Mouse (Mus musculus) brain, embryonic 18.5 days (tissue): ENCODE measurements around the gene Chst13.

Source experiments
- DNase-seq: peaks from one replicate; pipeline ENCODE4 v3.0.0-alpha.2; 2012; ENCODE audit warnings: low read depth, low spot score

Chst13 gene

DNA sequence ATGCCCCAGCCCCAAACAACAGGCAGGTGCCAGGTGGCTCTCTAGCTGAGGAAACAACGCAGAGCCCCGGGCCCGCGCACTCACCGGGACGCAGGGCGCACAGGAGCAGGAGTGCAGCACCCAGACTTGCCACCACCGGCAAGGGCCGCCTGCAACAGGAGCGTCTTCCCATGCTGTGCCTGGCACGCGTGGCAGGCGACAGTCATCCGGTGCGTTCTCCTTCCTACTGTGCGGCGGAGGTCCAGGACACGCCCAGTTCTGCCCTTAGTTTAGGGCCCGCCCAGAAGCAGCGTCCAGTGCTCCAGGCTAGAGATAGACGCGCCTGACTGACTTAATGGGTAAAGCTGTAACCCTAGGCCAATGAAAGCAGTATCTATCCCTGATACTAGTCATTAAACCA, at the start of gene Chst13:
Gene Chst13 (minus strand): TSS at position 195 of the 400 bp plus-strand sequence.
- no peak for DNase-seq

DNA sequence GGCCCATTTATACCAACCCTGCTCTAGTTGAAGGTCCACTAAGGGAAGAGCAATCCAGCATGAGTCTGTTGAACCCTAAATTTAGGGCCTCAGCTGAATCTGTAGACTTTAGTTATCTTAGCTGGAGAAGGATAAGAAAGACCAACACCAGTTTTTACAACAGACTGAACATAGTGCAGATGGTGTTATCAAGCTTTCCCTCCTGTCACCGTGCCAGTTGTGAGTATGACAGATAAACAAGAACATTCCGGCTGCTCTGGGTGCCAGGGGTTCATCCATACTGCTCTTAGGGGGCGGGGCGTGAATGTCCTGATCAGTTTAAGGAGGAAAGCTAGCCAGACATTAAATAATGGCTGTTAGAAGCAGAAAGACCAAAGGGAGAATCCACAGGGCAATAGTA, 49.7 kb upstream of the Chst13 start:
- no peak for DNase-seq

DNA sequence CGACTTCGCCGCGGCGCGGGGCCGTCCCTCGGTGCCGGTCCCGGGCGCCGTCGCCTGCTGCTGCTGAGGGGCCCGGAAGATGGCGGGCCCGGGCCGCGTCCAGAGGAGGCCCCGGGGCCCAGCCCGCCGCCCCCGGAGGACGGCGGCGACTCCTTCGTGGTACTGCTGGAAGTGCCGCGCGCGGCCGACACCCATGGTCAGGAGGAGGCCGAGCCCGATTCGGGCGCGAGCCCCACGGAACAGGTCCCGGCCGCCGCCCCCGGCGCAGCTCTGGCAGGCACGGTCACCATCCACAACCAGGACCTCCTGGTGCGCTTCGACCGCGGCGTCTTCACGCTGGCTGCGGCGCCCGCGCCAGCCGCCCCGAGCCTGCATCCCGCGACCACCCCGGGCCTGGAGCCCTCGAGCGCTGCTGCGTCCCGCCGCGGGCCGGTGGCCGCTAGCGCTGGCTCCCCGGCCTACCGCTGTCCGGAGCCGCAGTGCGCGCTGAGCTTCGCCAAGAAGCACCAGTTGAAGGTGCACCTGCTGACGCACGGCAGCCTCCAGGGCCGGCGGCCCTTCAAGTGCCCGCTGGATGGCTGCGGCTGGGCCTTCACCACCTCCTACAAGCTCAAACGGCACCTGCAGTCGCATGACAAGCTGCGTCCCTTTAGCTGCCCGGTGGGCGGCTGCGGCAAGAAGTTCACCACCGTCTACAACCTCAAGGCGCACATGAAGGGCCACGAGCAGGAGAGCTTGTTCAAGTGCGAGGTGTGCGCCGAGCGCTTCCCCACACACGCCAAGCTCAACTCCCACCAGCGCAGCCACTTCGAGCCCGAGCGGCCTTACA, 45.0 kb upstream of the Chst13 start:
- no peak for DNase-seq

DNA sequence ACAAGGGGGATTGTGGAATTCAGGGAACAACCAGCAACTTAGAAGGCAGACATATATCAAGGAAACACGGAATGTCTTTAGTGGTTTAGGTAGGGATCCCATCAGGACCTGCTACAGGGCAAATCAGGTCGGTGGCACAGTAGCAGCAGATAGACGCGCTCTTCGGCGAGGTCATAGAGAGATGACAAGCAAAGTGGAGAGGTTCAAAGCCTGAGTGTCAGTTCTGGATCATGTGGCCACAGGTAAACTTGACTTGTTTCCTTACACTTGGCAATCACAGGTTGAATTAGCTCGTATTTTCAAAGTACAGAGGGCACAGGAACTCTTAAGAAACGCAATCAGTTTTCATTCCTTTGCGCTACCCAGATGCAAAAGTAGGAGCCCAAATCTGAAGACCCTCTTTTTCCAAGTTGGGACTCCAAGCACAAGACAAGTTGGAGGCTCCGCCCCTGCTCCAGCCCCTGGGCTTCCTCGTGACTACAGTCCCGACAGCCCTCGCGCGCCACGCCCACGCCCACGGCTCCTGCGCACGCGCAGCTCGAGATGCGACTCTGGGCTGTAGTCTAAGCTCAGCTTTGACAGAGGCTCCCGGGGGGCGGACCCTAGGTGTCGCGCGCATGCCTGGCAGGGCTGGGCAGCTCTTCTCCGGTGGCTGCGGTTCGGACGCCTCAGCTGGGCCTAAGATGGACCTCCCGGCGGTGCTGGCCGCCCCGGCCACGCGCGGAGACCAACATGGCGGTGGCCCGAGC, 44.2 kb upstream of the Chst13 start, which contains the start of gene Zxdc:
Gene Zxdc (plus strand): TSS at position 517 of the 749 bp plus-strand sequence.
- DNase-seq, result peak; percentile 92

DNA sequence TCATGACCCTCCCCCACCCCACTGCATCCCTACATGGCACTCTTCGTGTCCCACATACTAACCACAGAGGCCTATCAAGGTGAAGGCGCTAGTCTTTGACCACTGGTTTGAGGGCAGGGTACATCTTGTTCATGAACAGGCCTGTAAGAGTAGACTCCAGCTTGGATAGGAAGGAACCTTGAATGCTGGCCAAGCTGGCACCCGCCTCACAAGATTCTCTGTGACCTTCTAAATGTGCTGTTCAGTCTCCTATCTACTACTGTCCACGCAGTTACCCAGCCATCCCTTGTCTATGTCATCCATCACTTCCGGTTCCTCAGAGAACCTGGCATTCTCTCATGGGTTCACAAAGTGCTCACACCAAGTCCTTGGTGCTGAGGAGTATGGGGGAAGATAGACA, 38.3 kb upstream of the Chst13 start:
- DNase-seq, result no peak

DNA sequence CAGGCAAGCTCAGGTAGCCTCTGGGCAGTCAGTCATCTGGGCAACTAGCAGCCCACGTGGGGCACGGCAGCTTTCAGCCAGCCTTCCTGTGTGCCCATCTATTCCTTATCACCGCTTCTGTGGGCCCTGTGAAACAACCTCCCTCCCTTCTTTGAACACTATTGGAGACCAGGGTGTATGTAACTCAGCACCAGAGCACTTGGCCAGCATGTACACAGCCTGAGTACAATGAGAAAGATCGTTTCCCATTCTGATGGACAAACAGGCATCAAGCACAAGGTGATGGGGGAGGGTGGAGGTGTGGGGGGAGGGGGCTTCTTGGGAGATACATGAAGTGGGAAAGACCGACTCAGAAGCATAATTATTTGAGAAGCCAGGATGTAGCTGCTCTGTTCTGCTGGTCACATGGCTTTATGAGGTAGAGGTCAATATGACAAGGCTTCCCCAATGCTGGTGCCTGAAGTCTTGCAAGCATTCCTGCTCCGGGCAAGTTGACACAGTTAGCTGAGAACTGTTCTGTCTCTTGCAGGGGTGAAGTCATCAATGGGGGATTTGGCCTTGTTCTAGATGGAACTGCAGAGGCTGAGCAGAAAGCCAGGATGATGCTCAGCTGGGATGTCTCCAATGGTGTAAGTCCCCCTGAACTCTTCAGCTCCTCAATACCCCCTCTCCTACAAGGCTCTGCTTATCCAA, 36.1 kb upstream of the Chst13 start:
- DNase-seq, result no peak

DNA sequence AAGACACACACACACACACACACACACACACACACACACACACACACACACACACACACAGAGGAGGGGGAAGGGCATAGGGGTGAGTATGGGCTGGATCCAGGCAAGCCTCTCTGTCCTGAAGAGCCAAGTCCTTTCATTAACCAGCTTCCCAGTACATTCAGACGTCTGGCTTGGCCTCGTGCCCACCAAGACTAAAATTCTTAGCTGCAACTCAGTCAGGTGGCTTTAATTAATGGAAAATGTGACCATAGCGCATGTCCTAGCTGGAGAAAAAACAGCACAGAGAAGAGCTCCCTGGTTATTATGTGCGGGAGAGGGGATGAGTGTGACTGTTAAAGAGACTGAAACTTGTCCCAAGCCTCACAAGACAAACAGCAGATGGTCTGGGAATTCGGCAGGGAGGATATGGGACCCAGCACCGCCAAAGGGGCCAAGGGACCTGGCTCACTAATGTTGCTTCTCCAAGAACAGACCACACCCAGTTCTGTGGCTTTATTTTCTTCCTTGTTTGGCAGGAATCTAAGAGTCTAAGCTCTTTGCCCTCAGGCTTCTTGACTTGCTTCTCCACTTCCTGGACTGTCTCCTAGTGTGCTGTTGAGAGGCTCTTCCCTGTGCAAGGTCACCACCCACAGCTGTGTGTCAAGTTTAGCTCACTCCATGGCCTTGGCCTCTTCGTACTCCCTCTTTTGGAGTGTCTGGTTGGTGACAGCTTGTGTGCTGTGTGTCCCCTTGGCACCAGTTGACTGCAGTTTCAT, 35.2 kb upstream of the Chst13 start:
- no peak for DNase-seq

DNA sequence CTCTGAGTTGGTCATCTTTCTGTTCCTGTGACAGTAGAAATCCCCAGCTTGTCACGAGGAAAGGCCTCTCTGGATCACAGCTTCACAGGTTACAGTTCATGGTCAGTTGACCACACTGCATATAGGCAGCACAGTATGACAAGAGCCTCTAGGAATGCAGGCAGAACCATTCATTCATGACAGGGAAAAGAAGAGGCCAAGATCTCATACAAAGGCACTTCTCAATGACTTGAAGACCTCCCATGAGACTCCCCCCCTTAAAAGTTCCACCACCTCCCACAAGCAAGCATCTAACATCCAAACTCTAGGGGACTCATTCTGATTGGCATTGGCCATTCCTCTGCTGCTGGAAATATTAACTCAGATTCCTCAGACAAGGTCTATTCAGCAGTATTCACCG, 34.5 kb upstream of the Chst13 start:
- no peak for DNase-seq

GRCm38 (mm10) chr6:90358142-90358541, 33.2 kb upstream of the Chst13 start:
- no peak for DNase-seq

GRCm38 (mm10) chr6:90350011-90350410, 25.0 kb upstream of the Chst13 start:
- DNase-seq, result no peak

DNA sequence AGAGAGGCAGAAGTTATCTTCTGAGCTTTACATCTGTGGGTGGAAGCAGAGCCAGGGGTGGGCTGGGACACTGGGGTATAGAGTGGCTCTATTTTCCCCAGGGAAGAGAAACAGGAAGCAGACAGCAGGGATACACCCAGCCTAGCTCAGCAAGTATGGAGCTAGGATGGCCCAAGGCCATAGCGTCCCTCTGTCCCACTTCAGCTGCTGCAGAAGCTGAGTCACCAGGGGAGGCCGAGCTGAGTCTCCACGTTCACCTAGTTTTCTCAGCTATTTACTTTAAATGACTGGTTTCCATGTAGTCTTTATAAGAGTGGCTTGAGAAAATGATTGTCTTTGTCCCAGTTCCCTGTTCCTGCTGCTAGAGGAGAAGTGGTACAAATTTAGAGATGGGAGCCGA, 23.5 kb upstream of the Chst13 start:
- DNase-seq, result no peak

DNA sequence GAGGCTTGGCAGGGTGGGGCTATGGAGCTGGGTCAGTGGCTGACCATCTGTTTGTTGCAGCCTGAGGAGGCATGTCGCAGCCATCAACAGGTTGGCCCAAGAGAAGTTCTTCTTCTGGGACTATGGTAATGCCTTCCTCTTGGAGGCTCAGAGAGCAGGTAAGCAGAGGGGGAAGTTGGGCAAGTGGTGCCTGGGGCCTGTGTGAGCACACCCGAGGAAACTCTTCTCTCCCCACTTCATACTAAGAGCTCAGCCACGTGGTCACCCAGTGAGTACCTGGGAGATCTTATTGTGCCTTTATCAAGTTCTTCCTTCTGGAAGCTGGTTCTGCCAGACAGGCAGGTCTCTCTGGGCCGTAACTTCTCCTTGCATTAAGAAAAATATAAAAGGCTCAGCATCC, 22.2 kb upstream of the Chst13 start:
- DNase-seq, result no peak

DNA sequence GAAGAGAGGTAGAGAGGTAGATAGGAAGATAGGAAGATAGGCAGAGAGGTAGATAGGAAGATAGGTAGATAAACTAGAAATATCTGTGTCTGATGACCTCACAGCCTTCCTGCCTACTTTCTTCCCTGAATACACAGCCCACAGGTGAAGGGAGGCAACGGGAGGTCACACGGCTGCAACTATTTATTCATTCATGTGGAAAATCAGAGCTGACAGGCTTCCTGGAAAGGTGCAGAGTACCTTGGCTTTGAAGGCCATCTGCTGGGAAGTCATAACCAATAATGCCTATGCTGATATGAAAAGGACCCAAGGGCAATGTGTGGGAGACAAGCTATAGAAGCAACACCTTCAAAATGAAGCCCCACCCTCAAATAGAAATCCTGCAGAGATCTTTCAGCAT, 17.4 kb upstream of the Chst13 start:
- DNase-seq, result no peak

DNA sequence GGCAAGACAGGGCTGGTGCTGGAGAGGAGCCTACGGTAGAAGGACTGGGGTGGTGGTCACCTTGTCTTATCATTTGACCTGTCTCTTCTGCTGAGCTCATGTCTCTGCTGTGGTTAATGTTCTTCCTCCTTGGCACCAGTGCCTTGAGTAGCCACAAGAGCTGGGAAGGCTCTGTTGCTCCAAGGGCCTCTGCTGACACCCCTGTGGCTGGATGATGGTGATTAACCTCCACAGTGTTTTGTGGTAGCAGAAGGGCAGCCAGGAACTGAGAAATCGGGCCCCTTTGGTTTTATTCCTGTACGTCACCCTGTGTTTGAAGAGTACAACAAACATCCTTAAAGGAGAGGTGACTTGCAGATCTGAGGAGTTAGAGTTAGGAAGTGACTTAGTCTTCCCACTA, 9.3 kb upstream of the Chst13 start:
- no peak for DNase-seq

- DNase-seq, result no peak
Measured at GRCm38 (mm10) chr6:90332561-90333425, 7.8 kb upstream of the Chst13 start, which contains the start of gene Uroc1. Gene Uroc1, plus strand, starts transcription at chr6:90333284.

DNA sequence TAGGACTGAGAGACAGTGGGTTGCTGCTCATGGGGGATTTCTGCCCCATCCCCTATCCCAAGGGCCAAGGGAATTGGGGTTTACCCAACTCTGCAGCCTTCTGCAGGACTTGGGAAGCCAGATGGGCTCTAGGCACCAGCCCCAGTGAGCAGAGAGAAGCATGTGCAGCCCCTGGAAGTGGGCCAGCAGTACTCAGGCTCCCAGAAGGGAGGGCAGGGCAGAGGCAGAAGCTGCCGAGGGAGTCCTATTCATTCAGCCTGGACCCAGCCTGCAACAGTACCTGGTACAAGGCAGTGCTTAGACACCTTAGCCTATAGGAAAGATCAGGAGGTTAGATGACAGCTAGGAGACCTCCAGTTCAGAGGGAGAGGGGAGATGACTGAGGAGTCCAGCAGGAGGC, 5.0 kb upstream of the Chst13 start:
- peak; percentile 40 for DNase-seq

DNA sequence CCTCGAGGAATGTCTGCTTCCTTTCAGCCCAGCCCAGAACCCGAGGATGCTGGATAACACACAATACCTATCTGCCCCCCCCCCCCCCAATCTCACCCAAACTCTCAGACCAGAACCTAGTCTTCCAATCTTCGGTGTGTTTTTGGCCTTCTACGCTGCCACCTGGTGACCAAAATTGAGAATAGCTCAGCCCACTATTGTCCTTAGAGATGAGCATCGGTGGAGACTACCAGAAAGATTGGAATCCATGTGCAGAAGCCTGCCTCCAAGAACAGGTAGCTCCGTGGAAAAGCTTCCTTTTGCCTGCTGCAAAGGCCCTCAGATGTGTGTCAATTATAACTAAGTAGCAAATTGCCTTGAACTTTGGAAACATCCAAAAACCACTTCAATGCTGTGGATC, 2.7 kb upstream of the Chst13 start:
- DNase-seq, result no peak

GRCm38 (mm10) chr6:90324463-90324862, 522 bp downstream of the Chst13 start:
- no peak for DNase-seq

DNA sequence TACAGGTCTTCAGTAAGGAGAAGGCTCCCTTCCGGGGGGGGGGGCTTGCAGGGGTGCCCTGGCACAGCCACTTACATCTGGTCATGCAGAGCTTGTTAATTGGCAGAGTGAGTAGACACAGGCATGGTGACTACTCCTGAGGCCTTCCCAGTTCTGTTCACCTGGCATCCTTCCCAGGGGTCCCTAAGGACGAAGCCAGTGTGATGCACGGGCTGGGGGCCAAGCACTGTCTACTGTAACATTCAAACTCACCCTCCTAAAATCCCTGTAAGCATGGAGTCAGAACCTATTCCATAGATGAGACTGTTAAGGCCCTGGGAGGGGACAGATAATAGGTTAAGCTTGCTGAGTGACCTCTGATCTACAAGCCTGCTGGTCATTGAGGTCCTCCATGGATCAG, 959 bp downstream of the Chst13 start:
- no peak for DNase-seq

- no peak for DNase-seq
Measured at GRCm38 (mm10) chr6:90321811-90322210, 3.2 kb downstream of the Chst13 start.

DNA sequence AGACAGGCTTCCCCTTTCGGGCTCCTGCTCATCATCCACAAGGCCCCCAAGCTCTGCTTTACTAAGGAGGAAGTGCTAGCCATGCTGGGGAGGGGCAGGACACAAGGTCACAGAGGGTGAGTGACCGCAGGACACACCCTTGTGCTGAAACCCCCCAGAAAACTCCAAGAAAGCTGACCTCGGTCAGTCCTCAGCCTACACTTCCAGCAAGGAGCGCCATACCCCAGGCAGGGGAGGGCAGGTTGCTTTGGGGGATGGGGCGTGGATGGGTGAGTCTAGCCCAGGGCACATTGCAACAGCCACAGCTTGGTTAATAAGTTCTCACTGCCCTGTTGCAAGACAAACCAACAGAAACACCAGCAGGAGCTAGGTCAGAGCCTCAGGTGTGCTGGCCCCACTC, 4.6 kb downstream of the Chst13 start:
- DNase-seq, result no peak
